Mouse (Mus musculus) midbrain, embryonic 13.5 days (tissue): Measurements from ENCODE around the gene Taldo1. TPM values are rescaled to one million over a fixed set of nuclear protein-coding genes. Genes with fewer than 3 reads are reported as not detected.

ENCODE experiments used
- ATAC-seq: fragments of 200-750 bp; cut with Nextera tagmentation; 2 replicates; pipeline ENCODE4 v1.8.0; 2017; ENCODE audit warnings: mild to moderate bottlenecking, moderate TSS enrichment, moderate library complexity
- H3K27ac ChIP-seq: fragments of 300-500 bp; sonication (generic); 2 replicates; pipeline ENCODE4 v1.5.1; 2015; ENCODE audit warnings: inconsistent platforms, mild to moderate bottlenecking, moderate library complexity
- H3K27me3 ChIP-seq: fragments of 300-500 bp; sonication (generic); 2 replicates; pipeline ENCODE4 v1.6.1; 2015; ENCODE audit warnings: mild to moderate bottlenecking, inconsistent platforms
- H3K36me3 ChIP-seq: fragments of 300-500 bp; sonication (generic); 2 replicates; pipeline ENCODE4 v1.6.1; 2015; ENCODE audit warnings: mild to moderate bottlenecking, inconsistent platforms
- H3K4me1 ChIP-seq: fragments of 300-500 bp; sonication (generic); replicated peaks from 2 replicates; pipeline ENCODE4 v1.6.1; 2015; ENCODE audit warnings: inconsistent platforms
- H3K4me2 ChIP-seq: fragments of 300-500 bp; sonication (generic); replicated peaks from 2 replicates; pipeline ENCODE4 v1.6.1; 2015; ENCODE audit warnings: moderate library complexity, mild to moderate bottlenecking, inconsistent platforms
- H3K4me3 ChIP-seq: fragments of 300-500 bp; sonication (generic); replicated peaks from 2 replicates; pipeline ENCODE4 v1.5.1; 2015; ENCODE audit warnings: mild to moderate bottlenecking, inconsistent platforms
- H3K9ac ChIP-seq: fragments of 300-500 bp; sonication (generic); replicated peaks from 2 replicates; pipeline ENCODE4 v1.6.1; 2015; ENCODE audit warnings: mild to moderate bottlenecking, inconsistent platforms
- H3K9me3 ChIP-seq: fragments of 300-500 bp; sonication (generic); 2 replicates; pipeline ENCODE4 v1.6.1; 2016; ENCODE audit warnings: mild to moderate bottlenecking, inconsistent platforms
- WGBS: fragments of 180-500 bp; shearing (Covaris S2); methylation state at CpG from one replicate; pipeline ENCODE4 v1.1.7; 2015; 5-methylcytosine and 5-hydroxymethylcytosine counted together
- polyA plus RNA-seq: library from polyadenylated mRNA; unstranded; fragments of >200 nt; fragmentation: Nextera tagmentation; extraction: Ambion mirVana; gene quantifications from 2 replicates; pipeline ENCODE4 v1.2.1, GENCODE M21; 2015

The Taldo1 gene
- polyA plus RNA-seq, 1 experiment from 2014 or later: 346 TPM

DNA sequence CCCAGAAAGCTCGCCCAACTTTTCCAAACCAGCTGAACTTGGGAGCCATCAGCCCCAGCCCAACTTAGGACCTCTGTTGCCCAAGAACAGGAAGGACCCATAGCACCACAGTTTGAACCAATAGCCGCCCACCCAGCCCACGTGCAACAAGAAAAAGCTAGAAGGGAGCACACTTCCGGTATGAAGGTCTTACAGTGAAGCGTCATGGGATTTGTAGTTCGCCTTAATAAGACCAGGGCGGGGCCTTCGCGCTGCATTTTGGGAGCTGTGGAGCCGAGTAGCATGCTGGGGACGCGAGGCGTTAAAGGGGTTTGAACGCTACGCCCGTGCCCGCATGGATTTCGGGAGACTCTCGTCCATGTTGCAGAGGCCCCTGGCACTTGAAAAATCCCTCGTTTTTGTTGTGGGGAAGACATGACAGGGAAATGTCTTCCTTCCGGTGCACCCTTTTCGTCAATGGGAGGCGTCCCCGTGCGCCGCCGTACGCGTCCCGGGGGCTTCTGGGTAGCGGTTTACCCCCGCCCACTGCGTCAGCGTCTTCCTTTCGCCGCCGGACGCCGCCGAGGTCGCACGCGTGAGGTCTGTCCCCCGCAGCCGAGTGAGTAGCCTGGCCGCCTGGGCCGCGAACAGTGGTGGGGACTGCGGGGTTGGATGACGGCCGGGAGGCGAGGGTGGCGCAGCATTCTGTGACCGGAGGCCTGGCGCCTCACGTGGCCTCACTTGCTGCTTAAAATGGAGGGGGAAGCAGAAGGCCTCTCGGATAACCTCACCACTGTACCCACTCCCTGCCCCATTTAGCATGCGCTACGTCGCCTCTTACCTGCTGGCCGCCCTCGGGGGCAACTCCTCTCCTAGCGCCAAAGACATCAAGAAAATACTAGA, 55.4 kb downstream of the Taldo1 start, which contains the start of gene Rplp2:
TSS of gene Rplp2 (plus strand) at position 261 of the 882 bp plus-strand sequence.
- H3K36me3 ChIP-seq: peaks cover 40% of the 10 kb centered on the region
- H3K9me3 ChIP-seq: no peaks in the 10 kb centered on the region
- H3K4me3 ChIP-seq: peak within 1 kb of the TSS; percentile 89
- peak within 1 kb of the TSS; percentile 91 for H3K9ac ChIP-seq
- under 1% methylated on average over 63 of the region's 63 CpGs for WGBS
- peak within 1 kb of the TSS; percentile 92 for H3K27ac ChIP-seq
- H3K4me1 ChIP-seq: peaks cover 31% of the 10 kb centered on the region
- peak; percentile 95 for ATAC-seq
- H3K27me3 ChIP-seq: no peaks in the 10 kb centered on the region
- H3K4me2 ChIP-seq: peak within 1 kb of the TSS; percentile 83

DNA sequence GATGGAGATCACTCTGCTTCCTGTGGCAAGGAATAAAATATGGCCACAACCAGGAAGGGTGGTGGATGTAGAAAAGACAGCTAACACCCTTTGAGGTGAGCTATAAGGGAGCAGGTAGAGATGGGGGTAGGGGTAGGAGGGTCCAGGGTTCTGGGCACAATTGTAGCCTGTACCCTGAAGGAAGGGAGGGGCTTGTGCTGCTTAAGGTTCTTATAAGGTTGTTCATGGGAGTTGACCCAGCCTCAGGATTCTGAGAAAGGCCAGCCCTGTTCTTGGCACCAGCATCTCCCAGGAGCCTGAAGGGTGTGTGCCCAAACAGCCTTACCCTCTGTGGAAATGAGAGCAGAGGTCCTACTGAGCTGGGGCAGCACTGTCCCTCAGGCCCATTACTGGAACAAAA, 59.9 kb downstream of the Taldo1 start:
- H3K27ac ChIP-seq: no peak overlapping the region

More for the DNA sequence above, 59.9 kb downstream of the Taldo1 start:
- Histone ChIP-seq H3K36me3 (peaks cover 40% of the 10 kb centered on the region), H3K27me3 (no peaks in the 10 kb centered on the region), H3K4me3 (no peak overlapping the region), H3K4me2 (no peak overlapping the region), H3K9ac (no peak overlapping the region), H3K4me1 (peaks cover 31% of the 10 kb centered on the region), H3K9me3 (no peaks in the 10 kb centered on the region)
- ATAC-seq: no peak

Other genes with a start within 250 kb of the Taldo1 start
- 40.5 and 45.3 TPM in 2 replicates for gene Rnh1, start 219.3 kb upstream of the Taldo1 start, polyA plus RNA-seq
- 86.4 and 114 TPM in 2 replicates for gene Hras, start 198.2 kb upstream of the Taldo1 start, polyA plus RNA-seq
- 13.9 and 15.6 TPM in 2 replicates for gene Lrrc56, start 198.0 kb upstream of the Taldo1 start, polyA plus RNA-seq
- gene Lmntd2, start 178.1 kb upstream of the Taldo1 start, polyA plus RNA-seq: 1.8 and 2.1 TPM in 2 replicates
- 30.9 and 34.2 TPM in 2 replicates for gene Rassf7, start 176.3 kb upstream of the Taldo1 start, polyA plus RNA-seq
- 86.9 and 95.0 TPM in 2 replicates for gene Phrf1, start 163.4 kb upstream of the Taldo1 start, polyA plus RNA-seq
- 0.98 and 1.4 TPM in 2 replicates for gene Irf7, start 125.7 kb upstream of the Taldo1 start, polyA plus RNA-seq
- gene Cdhr5, start 115.4 kb upstream of the Taldo1 start, polyA plus RNA-seq: not detected in 2 replicates
- 1.0 TPM in 2 replicates for gene Sct, start 113.1 kb upstream of the Taldo1 start, polyA plus RNA-seq
- 0.43 and 0.68 TPM in 2 replicates for gene Drd4, start 100.2 kb upstream of the Taldo1 start, polyA plus RNA-seq
- gene Deaf1, start 64.5 kb upstream of the Taldo1 start, polyA plus RNA-seq: 140 and 148 TPM in 2 replicates
- 76.6 and 77.3 TPM in 2 replicates for gene Tmem80, start 64.5 kb upstream of the Taldo1 start, polyA plus RNA-seq
- 0.23 and 0.31 TPM in 2 replicates for gene Eps8l2, start 53.3 kb upstream of the Taldo1 start, polyA plus RNA-seq
- 55.1 and 63.8 TPM in 2 replicates for gene Gatd1, start 21.9 kb downstream of the Taldo1 start, polyA plus RNA-seq
- 43.6 and 44.0 TPM in 2 replicates for gene Cend1, start 37.3 kb downstream of the Taldo1 start, polyA plus RNA-seq
- 71.3 and 72.1 TPM in 2 replicates for gene Slc25a22, start 45.7 kb downstream of the Taldo1 start, polyA plus RNA-seq
- gene Pidd1, start 51.8 kb downstream of the Taldo1 start, polyA plus RNA-seq: 6.3 and 7.1 TPM in 2 replicates
- gene Rplp2, start 55.2 kb downstream of the Taldo1 start, polyA plus RNA-seq: 787 and 794 TPM in 2 replicates
- gene Pnpla2, start 63.0 kb downstream of the Taldo1 start, polyA plus RNA-seq: 16.2 and 19.2 TPM in 2 replicates
- gene Cracr2b, start 68.9 kb downstream of the Taldo1 start, polyA plus RNA-seq: 6.8 TPM in 2 replicates
- gene Cd151, start 75.2 kb downstream of the Taldo1 start, polyA plus RNA-seq: 15.4 and 19.9 TPM in 2 replicates
- gene Polr2l, start 82.9 kb downstream of the Taldo1 start, polyA plus RNA-seq: 88.2 and 91.1 TPM in 2 replicates
- gene Tspan4, start 83.0 kb downstream of the Taldo1 start, polyA plus RNA-seq: 22.5 and 23.6 TPM in 2 replicates
- 31.7 and 35.5 TPM in 2 replicates for gene Chid1, start 147.7 kb downstream of the Taldo1 start, polyA plus RNA-seq
- 103 and 107 TPM in 2 replicates for gene Ap2a2, start 170.0 kb downstream of the Taldo1 start, polyA plus RNA-seq